Mouse (Mus musculus) liver, embryonic 16.5 days (tissue): ENCODE measurements at regions not wholly inside any gene's neighbourhood (a gene's known extent, or its start where the extent isn't known, plus 50 kb on each side); places are given as distances from the start of the nearest gene placed in this dataset.
A peak's percentile ranks its signal among the peaks of the same experiment; 100 is the strongest.
"Not testable (repeated sequence)": the region's sequence is repeated elsewhere in the genome, so short reads cannot be mapped to it uniquely, and the experiment has no call there.

Experiments
- ATAC-seq: fragments of 200-750 bp; cut with Nextera tagmentation; 2 replicates; pipeline ENCODE4 v1.8.0; 2017; ENCODE audit warnings: low read depth, mild to moderate bottlenecking, moderate number of reproducible peaks, moderate library complexity
- H3K27ac ChIP-seq: fragments of 300-500 bp; sonication (generic); 2 replicates; pipeline ENCODE4 v1.5.1; 2014; ENCODE audit warnings: mild to moderate bottlenecking, low read length
- H3K27me3 ChIP-seq: fragments of 300-500 bp; sonication (generic); 2 replicates; pipeline ENCODE4 v1.6.1; 2014; ENCODE audit warnings: low read depth, low read length, mixed read lengths; ENCODE audit not compliant: control insufficient read depth, insufficient read depth
- H3K36me3 ChIP-seq: fragments of 300-500 bp; sonication (generic); 2 replicates; pipeline ENCODE4 v1.6.1; 2014; ENCODE audit warnings: mild to moderate bottlenecking; ENCODE audit not compliant: control insufficient read depth, insufficient read depth
- H3K4me1 ChIP-seq: fragments of 300-500 bp; sonication (generic); 2 replicates; pipeline ENCODE4 v1.6.1; 2014; ENCODE audit warnings: low read depth, low read length, mixed read lengths; ENCODE audit not compliant: control insufficient read depth
- H3K4me2 ChIP-seq: fragments of 300-500 bp; sonication (generic); 2 replicates; pipeline ENCODE4 v1.6.1; 2014; ENCODE audit warnings: low read depth, low read length, mixed read lengths
- H3K4me3 ChIP-seq: fragments of 300-500 bp; sonication (generic); 2 replicates; pipeline ENCODE4 v1.5.1; 2014; ENCODE audit warnings: low read depth, mild to moderate bottlenecking, low read length
- H3K9ac ChIP-seq: fragments of 300-500 bp; sonication (generic); 2 replicates; pipeline ENCODE4 v1.6.1; 2014; ENCODE audit warnings: low read depth, low read length
- H3K9me3 ChIP-seq: fragments of 300-500 bp; sonication (generic); replicated peaks from 2 replicates; pipeline ENCODE4 v1.6.1; 2016; ENCODE audit warnings: low read length; ENCODE audit not compliant: control insufficient read depth
- WGBS: fragments of 180-500 bp; shearing (Covaris S2); extraction: QIAGEN DNeasy Blood & Tissue Kit; methylation state at CpG from one replicate; pipeline ENCODE4 v1.1.7; 2014; ENCODE audit not compliant: insufficient replicate concordance; 5-methylcytosine and 5-hydroxymethylcytosine counted together

GRCm38 (mm10) chr4:44424831-44425704 is 124.4 kb downstream of the Melk start:
- no peak overlapping the region for H3K27ac ChIP-seq
- no peaks in the 10 kb centered on the region for H3K4me1 ChIP-seq
- H3K4me3 ChIP-seq, result peak overlapping the region; percentile 28; the same call in 1 of the 2 replicates
- whole genome bisulfite sequencing, result 1% methylated on average over 55 of the region's 56 CpGs
- ATAC-seq, result no peak
- H3K9me3 ChIP-seq, result no peaks in the 10 kb centered on the region
- no peaks in the 10 kb centered on the region for H3K36me3 ChIP-seq
- H3K4me2 ChIP-seq, result peak overlapping the region; percentile 24
- no peak overlapping the region for H3K9ac ChIP-seq
- peaks cover 34% of the 10 kb centered on the region for H3K27me3 ChIP-seq

DNA sequence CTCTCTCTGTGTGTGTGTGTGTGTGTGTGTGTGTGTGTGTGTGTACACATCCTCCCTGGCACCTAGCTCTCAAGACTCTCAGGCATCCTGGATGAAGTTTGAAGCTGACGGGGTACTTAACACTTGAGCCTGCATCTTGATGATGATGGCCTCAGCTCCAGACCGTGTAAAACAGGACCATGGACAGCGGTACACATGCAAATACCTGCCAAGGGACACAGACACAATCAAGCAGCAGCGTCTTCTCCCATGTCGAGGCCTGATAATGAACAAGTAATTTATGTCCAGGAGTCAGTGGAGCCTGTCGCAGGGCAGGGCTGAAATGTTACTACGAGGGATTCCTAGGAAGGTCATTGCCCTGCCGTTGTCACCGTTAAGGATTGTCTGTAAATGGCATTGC is 133.9 kb downstream of the Melk start:
- WGBS, result 27% methylated on average over 9 of the region's 9 CpGs
- H3K4me2 ChIP-seq, result no peak overlapping the region
- H3K9me3 ChIP-seq, result no peaks in the 10 kb centered on the region
- no peaks in the 10 kb centered on the region for H3K27me3 ChIP-seq
- no peaks in the 10 kb centered on the region for H3K36me3 ChIP-seq
- ATAC-seq, result no peak
- no peaks in the 10 kb centered on the region for H3K4me1 ChIP-seq
- H3K4me3 ChIP-seq, result no peak overlapping the region
- no peak overlapping the region for H3K27ac ChIP-seq
- no peak overlapping the region for H3K9ac ChIP-seq

GRCm38 (mm10) chr4:44445511-44445910 is 144.8 kb downstream of the Melk start:
- no peaks in the 10 kb centered on the region for H3K36me3 ChIP-seq

GRCm38 (mm10) chr4:44450881-44451532 is 150.3 kb downstream of the Melk start:
- Histone ChIP-seq H3K4me1 (no peaks in the 10 kb centered on the region), H3K36me3 (no peaks in the 10 kb centered on the region), H3K9me3 (no peaks in the 10 kb centered on the region), H3K27me3 (no peaks in the 10 kb centered on the region), H3K4me2 (no peak overlapping the region), H3K4me3 (no peak overlapping the region), H3K27ac (no peak overlapping the region), H3K9ac (no peak overlapping the region)
- WGBS, result 61% methylated on average over 10 of the region's 10 CpGs
- ATAC-seq, result no peak

More at GRCm38 (mm10) chr4:44445511-44445910, 144.8 kb downstream of the Melk start:
- Histone ChIP-seq H3K4me1 (no peaks in the 10 kb centered on the region), H3K4me3 (no peak overlapping the region), H3K9me3 (no peaks in the 10 kb centered on the region), H3K4me2 (no peak overlapping the region), H3K27me3 (no peaks in the 10 kb centered on the region), H3K27ac (no peak overlapping the region), H3K9ac (no peak overlapping the region)
- WGBS, result 40% methylated on average over 4 of the region's 4 CpGs
- no peak for ATAC-seq

DNA sequence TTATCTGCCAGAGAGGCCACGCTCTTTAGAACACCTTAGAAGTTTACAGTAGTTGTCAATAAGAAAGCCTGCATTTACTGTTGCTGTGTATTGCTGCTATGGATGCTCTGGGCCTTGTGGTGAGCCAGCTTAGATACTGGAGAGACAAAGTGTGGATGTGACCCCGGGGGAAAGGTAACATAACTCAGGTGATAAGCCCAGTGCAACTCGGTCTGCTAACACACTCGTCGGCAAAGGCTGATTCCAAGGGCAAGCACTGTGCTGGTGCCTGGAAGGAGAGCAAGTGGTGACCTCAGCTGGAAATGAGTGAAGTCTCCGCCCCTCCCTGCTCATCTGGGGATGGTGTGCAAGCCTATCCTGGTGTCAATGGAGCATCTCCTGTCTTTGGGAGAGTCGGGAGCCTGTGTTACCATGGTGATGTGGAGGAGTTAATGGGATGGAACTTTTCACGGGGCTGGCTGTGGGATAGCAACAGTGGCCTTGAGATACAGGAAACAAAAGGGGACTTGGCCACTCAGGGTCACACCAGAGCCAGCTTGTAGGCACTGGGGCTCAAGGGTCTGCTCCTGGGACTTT is 151.5 kb downstream of the Melk start:
- Histone ChIP-seq H3K4me3 (no peak overlapping the region), H3K4me1 (no peaks in the 10 kb centered on the region), H3K27ac (no peak overlapping the region), H3K9ac (no peak overlapping the region), H3K9me3 (no peaks in the 10 kb centered on the region), H3K36me3 (no peaks in the 10 kb centered on the region), H3K27me3 (no peaks in the 10 kb centered on the region), H3K4me2 (no peak overlapping the region)
- ATAC-seq, result no peak
- 51% methylated on average over 8 of the region's 8 CpGs for WGBS

- Histone ChIP-seq H3K9ac (no peak overlapping the region), H3K4me2 (no peak overlapping the region), H3K27me3 (no peaks in the 10 kb centered on the region), H3K36me3 (no peaks in the 10 kb centered on the region), H3K27ac (no peak overlapping the region), H3K9me3 (no peaks in the 10 kb centered on the region), H3K4me1 (no peaks in the 10 kb centered on the region), H3K4me3 (no peak overlapping the region)
- WGBS, result 72% methylated on average over 11 of the region's 11 CpGs
- ATAC-seq, result no peak
Observed at GRCm38 (mm10) chr4:44453552-44453951, 152.9 kb downstream of the Melk start.

DNA sequence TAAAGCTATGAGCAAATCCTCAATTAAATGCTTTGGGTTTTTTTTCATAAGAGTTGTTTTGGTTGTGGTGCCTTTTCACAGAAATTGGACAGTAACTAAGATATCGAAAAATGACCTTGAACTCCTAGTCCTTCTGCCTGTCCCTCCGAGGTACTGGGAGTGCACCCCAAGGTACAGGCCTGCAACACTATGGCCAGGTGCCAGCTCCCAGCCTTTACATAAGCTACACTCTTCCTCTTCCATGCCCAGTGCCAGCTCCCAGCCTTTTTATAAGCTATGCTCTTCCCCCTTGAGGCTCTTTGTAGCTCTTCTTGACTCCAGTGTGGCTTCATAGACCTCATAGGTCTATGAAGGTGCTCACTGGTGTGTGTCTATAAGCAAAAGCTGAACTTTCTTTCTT is 155.2 kb downstream of the Melk start:
- H3K9me3 ChIP-seq, result no peaks in the 10 kb centered on the region
- H3K9ac ChIP-seq, result no peak overlapping the region
- no peaks in the 10 kb centered on the region for H3K4me1 ChIP-seq
- no peak overlapping the region for H3K4me3 ChIP-seq
- H3K36me3 ChIP-seq, result no peaks in the 10 kb centered on the region
- H3K4me2 ChIP-seq, result no peak overlapping the region
- 61% methylated on average over 2 of the region's 2 CpGs for WGBS
- ATAC-seq, result no peak
- no peaks in the 10 kb centered on the region for H3K27me3 ChIP-seq
- H3K27ac ChIP-seq, result no peak overlapping the region

- H3K4me3 ChIP-seq, ATAC-seq, H3K4me2 ChIP-seq, H3K4me1 ChIP-seq, H3K27me3 ChIP-seq, H3K9ac ChIP-seq, H3K27ac ChIP-seq, H3K36me3 ChIP-seq, H3K9me3 ChIP-seq: not testable (repeated sequence)
- 78% methylated on average over 21 of the region's 21 CpGs for WGBS
Observed at GRCm38 (mm10) chr4:44473511-44473910, 172.8 kb downstream of the Melk start.
